Comparison of ENCODE assay signal across 9 mouse cellular contexts in genomic region chr8:78064161-78064560, GRCm38 (mm10).
DNase-seq lines count a peak whose midpoint lies in the region; ATAC-seq and TF ChIP-seq lines count a peak whose summit lies in the region.
"Had no signal": no experiment of that assay in that cellular context is flagged by ENCODE, and none has a peak within 500 bp of the region (broad histone marks: within the 10 kb centered on the region; RNA-seq: fewer than 3 reads in every experiment).

No protein-coding gene starts in this region.

- no peak for TF ChIP-seq CTCF in lung, embryonic 14.5 days (IDR thresholded peaks at IDR 0.05; ENCODE audit: low read depth)

- no peaks in the 10 kb centered on the region for H3K9me3 ChIP-seq in lung, embryonic 14.5 days (ENCODE audit: low read depth, low read length)
- no peaks in the 10 kb centered on the region for H3K9me3 ChIP-seq in forebrain, embryonic 14.5 days (replicated peaks; ENCODE audit: control insufficient read depth, low read length)
- H3K9me3 ChIP-seq in limb, embryonic 14.5 days (ENCODE audit: control insufficient read depth, low read length): no peaks in the 10 kb centered on the region
- no peaks in the 10 kb centered on the region for H3K9me3 ChIP-seq in stomach, embryonic 14.5 days (ENCODE audit: control insufficient read depth, low read depth, low read length)

- H3K9ac ChIP-seq in lung, embryonic 14.5 days: 0 out of 2 replicates have a peak overlapping the region, but pooled peaks have one; percentile 26
- H3K9ac ChIP-seq in forebrain, embryonic 14.5 days (ENCODE audit: low read length): peak overlapping the region; percentile 22; the same call in 1 of the 2 replicates
- H3K9ac ChIP-seq in limb, embryonic 14.5 days (ENCODE audit: low read depth, low read length, severe bottlenecking): peak overlapping the region; percentile 21; the same call in 1 of the 2 replicates
- H3K9ac ChIP-seq in stomach, embryonic 14.5 days (replicated peaks; ENCODE audit: low read depth, low read length): no peak overlapping the region

- no peaks in the 10 kb centered on the region for H3K36me3 ChIP-seq in lung, embryonic 14.5 days (ENCODE audit: insufficient read depth)
- H3K36me3 ChIP-seq in forebrain, embryonic 14.5 days (ENCODE audit: control insufficient read depth, insufficient read depth, low read length): no peaks in the 10 kb centered on the region
- no peaks in the 10 kb centered on the region for H3K36me3 ChIP-seq in limb, embryonic 14.5 days (ENCODE audit: control insufficient read depth, insufficient read depth, low read length)
- no peaks in the 10 kb centered on the region for H3K36me3 ChIP-seq in stomach, embryonic 14.5 days (ENCODE audit: control insufficient read depth, insufficient read depth, low read length)

- H3K4me1 ChIP-seq in lung, embryonic 14.5 days (ENCODE audit: insufficient read depth): no peaks in the 10 kb centered on the region
- no peaks in the 10 kb centered on the region for H3K4me1 ChIP-seq in forebrain, embryonic 14.5 days (ENCODE audit: control insufficient read depth, insufficient read depth, low read length)
- peaks cover 12% of the 10 kb centered on the region; the same call in 1 of the 2 replicates for H3K4me1 ChIP-seq in limb, embryonic 14.5 days (ENCODE audit: control insufficient read depth, insufficient read depth, low read length)
- no peaks in the 10 kb centered on the region for H3K4me1 ChIP-seq in stomach, embryonic 14.5 days (ENCODE audit: control insufficient read depth, insufficient read depth, low read length)

- no peak for DNase-seq in lung, embryonic 14.5 days
- DNase-seq in lung, adult 18-20 months: no peak
- peak; percentile 29 for DNase-seq in forebrain, embryonic 14.5 days (ENCODE audit: low spot score)
- DNase-seq in limb, embryonic 14.5 days (ENCODE audit: low spot score): no peak
- no peak for DNase-seq in adrenal gland, adult 2 months
- DNase-seq: thymus, adult 18-20 months had no signal

- peak overlapping the region; percentile 31 for H3K4me3 ChIP-seq in lung, embryonic 14.5 days (ENCODE audit: low read depth, low read length)
- H3K4me3 ChIP-seq in forebrain, embryonic 14.5 days (ENCODE audit: low read depth, low read length): peak overlapping the region; percentile 21
- peak overlapping the region; percentile 24 for H3K4me3 ChIP-seq in limb, embryonic 14.5 days (replicated peaks; ENCODE audit: low read length)
- peak overlapping the region; percentile 15; the same call in 1 of the 2 replicates for H3K4me3 ChIP-seq in stomach, embryonic 14.5 days (ENCODE audit: low read depth, low read length)

- no peaks in the 10 kb centered on the region for H3K27me3 ChIP-seq in lung, embryonic 14.5 days (ENCODE audit: insufficient read depth, low read length)
- peaks cover 6% of the 10 kb centered on the region for H3K27me3 ChIP-seq in forebrain, embryonic 14.5 days (replicated peaks; ENCODE audit: control insufficient read depth, insufficient read depth, low read length)
- H3K27me3 ChIP-seq in limb, embryonic 14.5 days (ENCODE audit: control insufficient read depth, insufficient read depth, low read length): no peaks in the 10 kb centered on the region
- no peaks in the 10 kb centered on the region for H3K27me3 ChIP-seq in stomach, embryonic 14.5 days (ENCODE audit: control insufficient read depth, insufficient read depth, low read length)

- 34% methylated on average over 13 of the region's 13 CpGs for WGBS in lung, embryonic 14.5 days
- 40% methylated on average over 13 of the region's 13 CpGs for WGBS in forebrain, embryonic 14.5 days
- WGBS in limb, embryonic 14.5 days: 23% methylated on average over 13 of the region's 13 CpGs
- 34% methylated on average over 13 of the region's 13 CpGs for WGBS in stomach, embryonic 14.5 days

- H3K27ac ChIP-seq in lung, embryonic 14.5 days (ENCODE audit: low read depth): no peak overlapping the region
- no peak overlapping the region for H3K27ac ChIP-seq in forebrain, embryonic 14.5 days (ENCODE audit: low read depth, low read length)
- H3K27ac ChIP-seq in limb, embryonic 14.5 days (replicated peaks; ENCODE audit: low read depth, low read length): no peak overlapping the region
- H3K27ac ChIP-seq in stomach, embryonic 14.5 days (ENCODE audit: low read length): no peak overlapping the region

- no peak for TF ChIP-seq POLR2A in limb, embryonic 14.5 days (IDR thresholded peaks at IDR 0.05; ENCODE audit: borderline replicate concordance, extremely low read depth, insufficient read depth, insufficient read length)

- ATAC-seq in lung, embryonic 14.5 days (ENCODE audit: insufficient read depth): no peak; the same call in 1 of the 2 replicates
- ATAC-seq in forebrain, embryonic 14.5 days: peak; percentile 58; the same call in 1 of the 2 replicates
- ATAC-seq in limb, embryonic 14.5 days (ENCODE audit: low FRiP score, low read depth): no peak
- no peak for ATAC-seq in stomach, embryonic 14.5 days (ENCODE audit: insufficient number of reproducible peaks, insufficient read depth, low FRiP score, low read depth)
- no peak for ATAC-seq in activated CD4-positive, CD25-positive, alpha-beta regulatory T cell, adult 4 months
- ATAC-seq in frontal cortex, adult (ENCODE audit: low TSS enrichment): no peak

- peak overlapping the region; percentile 68 for H3K4me2 ChIP-seq in lung, embryonic 14.5 days
- peak overlapping the region; percentile 54 for H3K4me2 ChIP-seq in forebrain, embryonic 14.5 days (ENCODE audit: low read length)
- H3K4me2 ChIP-seq in limb, embryonic 14.5 days (replicated peaks; ENCODE audit: low read depth, low read length, severe bottlenecking): peak overlapping the region; percentile 49
- H3K4me2 ChIP-seq in stomach, embryonic 14.5 days (replicated peaks; ENCODE audit: low read depth, low read length): peak overlapping the region; percentile 39
